Mouse (Mus musculus): Measurements from ENCODE around the gene Gal.
A peak's percentile ranks its signal among the peaks of the same experiment; 100 is the strongest.

Gal gene

GRCm38 (mm10) chr19:3419251-3419650, 4.9 kb upstream of the Gal start:
- DNase-seq (ENCODE audit: low read depth) = no peak

GRCm38 (mm10) chr19:3405531-3406281, 8.6 kb downstream of the Gal start:
- no peak for DNase-seq (ENCODE audit: low read depth)

GRCm38 (mm10) chr19:3404030-3404429, 10.3 kb downstream of the Gal start:
- no peak for DNase-seq (ENCODE audit: low read depth)

GRCm38 (mm10) chr19:3402390-3402789, 12.0 kb downstream of the Gal start:
- no peak for DNase-seq (ENCODE audit: low read depth)

- no peak for DNase-seq (ENCODE audit: low read depth)
Observed at GRCm38 (mm10) chr19:3401943-3402342, 12.4 kb downstream of the Gal start.

- DNase-seq (ENCODE audit: low read depth) = no peak
Observed at GRCm38 (mm10) chr19:3401504-3401903, 12.8 kb downstream of the Gal start.

GRCm38 (mm10) chr19:3400057-3400456, 14.3 kb downstream of the Gal start:
- no peak for DNase-seq (ENCODE audit: low read depth)

- no peak for DNase-seq (ENCODE audit: low read depth)
Observed at GRCm38 (mm10) chr19:3394216-3394615, 20.1 kb downstream of the Gal start.

- no peak for DNase-seq (ENCODE audit: low read depth)
Observed at GRCm38 (mm10) chr19:3392384-3392783, 22.0 kb downstream of the Gal start.

GRCm38 (mm10) chr19:3389089-3389488, 25.3 kb downstream of the Gal start:
- peak; percentile 94 for DNase-seq (ENCODE audit: low read depth)

- DNase-seq (ENCODE audit: low read depth) = peak; percentile 91
Observed at GRCm38 (mm10) chr19:3388629-3389057, 25.7 kb downstream of the Gal start, which contains the start of gene Tesmin. TSS of gene Tesmin (plus strand) at chr19:3388857.

GRCm38 (mm10) chr19:3388061-3388460, 26.3 kb downstream of the Gal start:
- DNase-seq (ENCODE audit: low read depth) = no peak

GRCm38 (mm10) chr19:3378614-3379013, 35.7 kb downstream of the Gal start:
- no peak for DNase-seq (ENCODE audit: low read depth)

- no peak for DNase-seq (ENCODE audit: low read depth)
Observed at GRCm38 (mm10) chr19:3376966-3377715, 37.2 kb downstream of the Gal start.

GRCm38 (mm10) chr19:3375945-3376495, 38.3 kb downstream of the Gal start:
- no peak for DNase-seq (ENCODE audit: low read depth)

GRCm38 (mm10) chr19:3374028-3374427, 40.3 kb downstream of the Gal start:
- peak; percentile 35 for DNase-seq (ENCODE audit: low read depth)

GRCm38 (mm10) chr19:3373380-3373779, 41.0 kb downstream of the Gal start:
- no peak for DNase-seq (ENCODE audit: low read depth)

- no peak for DNase-seq (ENCODE audit: low read depth)
Observed at GRCm38 (mm10) chr19:3368276-3368675, 46.1 kb downstream of the Gal start.

GRCm38 (mm10) chr19:3365089-3365488, 49.3 kb downstream of the Gal start:
- DNase-seq (ENCODE audit: low read depth) = no peak

GRCm38 (mm10) chr19:3363510-3363909, 50.8 kb downstream of the Gal start:
- no peak for DNase-seq (ENCODE audit: low read depth)
